Mouse (Mus musculus): ENCODE measurements around the gene Slfn14. TPM values are rescaled to one million over a fixed set of nuclear protein-coding genes. Genes with fewer than 3 reads are reported as not detected.
A peak's percentile ranks its signal among the peaks of the same experiment; 100 is the strongest.

Slfn14 gene
- polyA plus RNA-seq, 1 experiment from 2014 or later = 0.32 TPM

DNA sequence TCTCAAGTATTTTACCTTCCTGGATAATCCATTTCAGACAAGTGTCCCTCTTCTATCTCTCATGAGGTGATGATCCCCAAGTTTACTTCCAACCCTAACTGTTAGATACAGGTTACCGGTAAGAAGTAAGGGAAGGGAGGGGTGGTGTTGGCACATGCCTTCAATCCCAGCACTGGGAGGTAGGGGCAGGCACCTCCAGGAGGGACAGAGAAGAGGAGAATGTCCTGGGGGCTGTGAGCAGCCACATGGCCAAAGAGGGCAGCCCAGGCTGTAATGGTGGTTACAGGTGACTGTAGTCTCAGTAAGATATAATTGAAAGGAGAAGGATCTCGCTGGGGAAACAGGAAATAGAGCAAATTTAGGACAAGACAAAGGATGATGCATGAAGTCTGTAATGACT, 4.4 kb downstream of the Slfn14 start:
- Histone ChIP-seq H3K27ac (replicated peaks in 1 of 2; ENCODE audit: control insufficient read depth in 1 of 2, insufficient read depth in 1 of 2, low read depth in 2 of 2, low read length in 2 of 2) (no peak overlapping the region), H3K4me1 (ENCODE audit: control insufficient read depth in 2 of 2, insufficient read depth in 2 of 2, low read length in 2 of 2) (peaks cover 0 to 5% of the 10 kb centered on the region in 2 experiments; a peak in 1 of 4 replicates), H3K9me3 (ENCODE audit: control insufficient read depth, low read length) (no peaks in the 10 kb centered on the region), H3K4me3 (ENCODE audit: control insufficient read depth in 1 of 2, insufficient read depth in 1 of 2, low read depth in 1 of 2, low read length in 2 of 2) (no peak overlapping the region), H3K27me3 (ENCODE audit: control insufficient read depth, insufficient read depth, low read length) (no peaks in the 10 kb centered on the region), H3K9ac (ENCODE audit: low read length) (no peak overlapping the region), H3K36me3 (ENCODE audit: control insufficient read depth, insufficient read depth, low read length) (no peaks in the 10 kb centered on the region), H3K4me2 (ENCODE audit: low read length) (no peak overlapping the region)
- WGBS = 65% methylated on average over 2 of the region's 2 CpGs
- ATAC-seq (ENCODE audit: insufficient number of reproducible peaks, insufficient read depth, low FRiP score, low read depth) = no peak

DNA sequence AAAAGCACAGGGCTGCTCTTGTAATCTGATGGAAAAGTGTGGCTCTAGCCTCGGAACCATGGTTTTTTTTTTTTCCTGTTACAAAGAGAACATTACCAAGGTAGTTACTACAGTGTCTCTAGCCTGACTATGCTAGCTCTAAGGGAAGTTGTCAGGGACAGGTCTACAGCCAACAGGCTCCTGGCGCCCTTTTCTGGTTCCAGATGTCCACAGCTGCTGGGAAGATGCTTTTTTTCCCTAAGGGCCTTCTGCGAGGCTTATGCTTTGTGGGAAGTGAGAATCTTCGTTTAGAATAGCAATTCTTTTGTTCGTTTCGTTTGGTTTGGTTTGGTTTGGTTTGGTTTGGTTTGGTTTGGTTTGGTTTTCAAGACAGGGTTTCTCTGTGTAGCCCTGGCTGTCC, 6.8 kb downstream of the Slfn14 start:
- Histone ChIP-seq H3K4me3 (ENCODE audit: control insufficient read depth in 1 of 2, insufficient read depth in 1 of 2, low read depth in 1 of 2, low read length in 2 of 2) (no peak overlapping the region), H3K4me2 (ENCODE audit: low read length) (no peak overlapping the region), H3K4me1 (ENCODE audit: control insufficient read depth in 2 of 2, insufficient read depth in 2 of 2, low read length in 2 of 2) (peaks cover 0 to 3% of the 10 kb centered on the region in 2 experiments; a peak in 1 of 4 replicates), H3K27me3 (ENCODE audit: control insufficient read depth, insufficient read depth, low read length) (no peaks in the 10 kb centered on the region), H3K36me3 (ENCODE audit: control insufficient read depth, insufficient read depth, low read length) (no peaks in the 10 kb centered on the region), H3K27ac (replicated peaks in 1 of 2; ENCODE audit: control insufficient read depth in 1 of 2, insufficient read depth in 1 of 2, low read depth in 2 of 2, low read length in 2 of 2) (no peak overlapping the region), H3K9ac (ENCODE audit: low read length) (no peak overlapping the region), H3K9me3 (ENCODE audit: control insufficient read depth, low read length) (no peaks in the 10 kb centered on the region)
- no peak for ATAC-seq (ENCODE audit: insufficient number of reproducible peaks, insufficient read depth, low FRiP score, low read depth)
- 76% methylated on average over 6 of the region's 6 CpGs for WGBS

DNA sequence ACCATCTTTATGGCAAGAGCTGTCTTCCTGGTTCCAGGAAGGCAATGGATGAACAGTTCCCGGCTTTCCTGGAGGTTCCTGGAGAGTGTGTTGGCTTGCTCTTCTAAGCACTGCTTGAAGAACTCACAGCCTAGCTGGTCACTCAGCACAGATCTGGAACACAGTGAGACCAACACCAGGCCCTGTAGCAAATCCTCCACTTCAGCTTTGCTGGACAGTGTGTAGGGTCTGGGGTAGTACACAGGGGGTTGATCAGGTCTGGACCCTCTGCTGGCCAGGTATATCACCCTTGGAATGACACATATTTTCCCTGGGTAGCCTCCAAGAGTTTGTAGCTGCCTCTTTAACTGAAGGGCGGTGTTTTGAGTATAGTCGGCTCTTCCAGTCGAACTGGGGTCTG, 7.5 kb downstream of the Slfn14 start:
- Histone ChIP-seq H3K4me3 (ENCODE audit: control insufficient read depth in 1 of 2, insufficient read depth in 1 of 2, low read depth in 1 of 2, low read length in 2 of 2) (no peak overlapping the region), H3K4me1 (ENCODE audit: control insufficient read depth in 2 of 2, insufficient read depth in 2 of 2, low read length in 2 of 2) (peaks cover 0 to 3% of the 10 kb centered on the region in 2 experiments; a peak in 1 of 4 replicates), H3K4me2 (ENCODE audit: low read length) (no peak overlapping the region), H3K9me3 (ENCODE audit: control insufficient read depth, low read length) (no peaks in the 10 kb centered on the region), H3K9ac (ENCODE audit: low read length) (no peak overlapping the region), H3K36me3 (ENCODE audit: control insufficient read depth, insufficient read depth, low read length) (no peaks in the 10 kb centered on the region), H3K27ac (replicated peaks in 1 of 2; ENCODE audit: control insufficient read depth in 1 of 2, insufficient read depth in 1 of 2, low read depth in 2 of 2, low read length in 2 of 2) (no peak overlapping the region), H3K27me3 (ENCODE audit: control insufficient read depth, insufficient read depth, low read length) (no peaks in the 10 kb centered on the region)
- no peak for ATAC-seq (ENCODE audit: insufficient number of reproducible peaks, insufficient read depth, low FRiP score, low read depth)
- WGBS = 78% methylated on average over 4 of the region's 4 CpGs

DNA sequence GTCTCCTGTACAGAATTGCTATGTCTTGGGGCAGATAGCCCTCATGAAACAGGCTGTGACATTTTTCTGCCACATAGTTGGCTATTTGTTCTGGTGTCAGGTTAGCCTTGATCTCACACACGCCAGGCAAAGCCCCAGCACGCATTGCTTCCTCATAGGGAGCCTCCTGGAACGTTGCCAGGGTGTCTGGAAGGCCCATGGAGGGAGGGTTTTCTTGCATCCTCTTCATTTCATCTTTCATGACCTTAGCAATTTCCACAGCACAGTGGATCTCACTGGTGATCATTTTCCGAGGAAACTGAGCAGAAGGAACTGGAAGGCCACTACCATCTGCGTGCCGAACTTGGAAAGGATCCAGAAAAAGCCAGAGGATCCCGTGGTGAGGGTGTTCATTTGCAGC, 10.3 kb downstream of the Slfn14 start:
- peaks cover 0 to 3% of the 10 kb centered on the region in 2 experiments; a peak in 1 of 4 replicates for H3K4me1 ChIP-seq (ENCODE audit: control insufficient read depth in 2 of 2, insufficient read depth in 2 of 2, low read length in 2 of 2)
- no peak overlapping the region for H3K4me3 ChIP-seq (ENCODE audit: control insufficient read depth in 1 of 2, insufficient read depth in 1 of 2, low read depth in 1 of 2, low read length in 2 of 2)
- no peak overlapping the region for H3K27ac ChIP-seq (replicated peaks in 1 of 2; ENCODE audit: control insufficient read depth in 1 of 2, insufficient read depth in 1 of 2, low read depth in 2 of 2, low read length in 2 of 2)
- H3K4me2 ChIP-seq (ENCODE audit: low read length) = no peak overlapping the region
- no peak overlapping the region for H3K9ac ChIP-seq (ENCODE audit: low read length)
- no peaks in the 10 kb centered on the region for H3K27me3 ChIP-seq (ENCODE audit: control insufficient read depth, insufficient read depth, low read length)
- WGBS = 57% methylated on average over 7 of the region's 7 CpGs
- ATAC-seq (ENCODE audit: insufficient number of reproducible peaks, insufficient read depth, low FRiP score, low read depth) = no peak
- no peaks in the 10 kb centered on the region for H3K36me3 ChIP-seq (ENCODE audit: control insufficient read depth, insufficient read depth, low read length)
- H3K9me3 ChIP-seq (ENCODE audit: control insufficient read depth, low read length) = no peaks in the 10 kb centered on the region

DNA sequence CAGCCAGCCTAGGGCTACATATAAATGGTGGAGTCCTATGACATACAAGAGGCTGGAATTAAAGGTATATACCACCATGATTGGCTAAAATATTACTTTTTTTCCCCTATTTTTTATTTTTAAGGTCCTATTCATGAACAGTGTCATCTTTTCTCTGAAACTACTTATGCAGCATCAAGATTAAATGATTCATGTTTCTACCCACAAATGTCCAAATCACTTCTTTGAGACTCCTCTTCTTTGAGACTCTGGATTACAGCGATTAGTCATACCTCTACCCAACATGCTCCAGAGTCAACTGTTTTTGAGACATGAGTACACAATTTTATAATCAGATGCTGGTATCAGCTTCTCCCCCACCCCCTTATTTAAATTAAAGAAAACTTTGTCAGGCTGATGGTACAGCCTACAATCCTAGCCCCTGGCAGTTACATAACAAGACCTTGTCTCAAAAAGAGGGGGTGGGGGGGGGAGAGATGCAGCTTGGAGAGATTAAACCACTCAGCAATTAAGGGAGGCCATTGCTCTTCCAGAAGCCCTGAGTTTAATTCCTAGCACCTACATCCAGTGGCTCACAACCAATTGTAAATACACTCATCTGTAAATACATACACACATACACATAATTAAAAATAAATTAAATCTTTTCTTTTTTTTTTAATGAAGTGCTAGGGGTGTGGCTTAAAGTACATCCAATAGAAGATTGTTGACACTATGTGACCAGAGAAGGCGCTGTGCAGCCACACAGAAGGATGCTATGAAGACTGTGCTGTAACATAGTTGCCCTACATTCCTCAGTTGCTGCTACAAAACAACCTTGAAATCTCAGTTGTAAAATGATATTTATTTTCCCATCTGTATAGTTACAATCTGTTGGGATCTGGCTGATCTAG, 14.3 kb downstream of the Slfn14 start:
- Histone ChIP-seq H3K36me3 (ENCODE audit: control insufficient read depth, insufficient read depth, low read length) (no peaks in the 10 kb centered on the region), H3K4me1 (ENCODE audit: control insufficient read depth in 2 of 2, insufficient read depth in 2 of 2, low read length in 2 of 2) (no peaks in the 10 kb centered on the region), H3K4me3 (ENCODE audit: control insufficient read depth in 1 of 2, insufficient read depth in 1 of 2, low read depth in 1 of 2, low read length in 2 of 2) (peak overlapping the region in 1 of 2 experiments; percentile 61; a peak in 1 of 4 replicates), H3K9me3 (ENCODE audit: control insufficient read depth, low read length) (no peaks in the 10 kb centered on the region), H3K27ac (replicated peaks in 1 of 2; ENCODE audit: control insufficient read depth in 1 of 2, insufficient read depth in 1 of 2, low read depth in 2 of 2, low read length in 2 of 2) (peak overlapping the region in 1 of 2 experiments; percentile 78; a peak in 2 of 4 replicates), H3K9ac (ENCODE audit: low read length) (peak overlapping the region; percentile 21; the same call in 1 of the 2 replicates), H3K4me2 (ENCODE audit: low read length) (peak overlapping the region; percentile 66), H3K27me3 (ENCODE audit: control insufficient read depth, insufficient read depth, low read length) (no peaks in the 10 kb centered on the region)
- WGBS = 7% methylated on average over 2 of the region's 2 CpGs
- no peak for ATAC-seq (ENCODE audit: insufficient number of reproducible peaks, insufficient read depth, low FRiP score, low read depth)

DNA sequence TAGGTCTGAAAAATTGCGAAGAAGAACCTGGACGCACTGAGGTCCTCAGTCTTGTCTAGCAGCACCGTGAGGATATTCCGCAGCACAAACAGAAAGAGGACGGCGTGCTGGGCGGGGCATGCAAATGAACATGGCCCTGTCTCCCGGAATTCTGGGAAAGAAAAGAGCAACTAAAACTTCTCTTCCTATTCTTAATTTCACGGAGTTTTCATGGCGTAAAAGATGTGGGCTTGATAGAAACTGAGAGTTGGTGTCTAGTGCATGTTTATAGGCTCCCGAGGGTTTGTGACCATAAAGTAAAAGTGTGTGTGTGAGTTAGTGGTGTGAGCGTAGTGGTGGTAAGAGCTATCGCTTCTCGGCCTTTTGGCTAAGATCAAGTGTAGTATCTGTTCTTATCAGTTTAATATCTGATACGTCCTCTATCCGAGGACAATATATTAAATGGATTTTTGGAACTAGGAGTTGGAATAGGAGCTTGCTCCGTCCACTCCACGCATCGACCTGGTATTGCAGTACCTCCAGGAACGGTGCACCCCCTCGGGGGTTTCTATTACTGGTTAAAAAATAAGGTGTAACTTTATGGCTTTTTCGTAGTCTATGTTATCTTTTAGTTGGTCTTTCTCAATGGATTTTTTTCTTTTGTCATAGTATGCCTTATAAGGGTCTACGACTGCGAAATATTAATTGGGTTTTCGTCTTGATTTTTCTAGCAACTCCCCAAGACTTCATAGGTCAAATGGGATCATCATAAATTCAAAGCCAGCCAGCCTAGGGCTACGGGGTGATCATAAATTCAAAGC, 15.2 kb downstream of the Slfn14 start:
- Histone ChIP-seq H3K27me3 (ENCODE audit: control insufficient read depth, insufficient read depth, low read length) (no peaks in the 10 kb centered on the region), H3K4me1 (ENCODE audit: control insufficient read depth in 2 of 2, insufficient read depth in 2 of 2, low read length in 2 of 2) (no peaks in the 10 kb centered on the region), H3K9me3 (ENCODE audit: control insufficient read depth, low read length) (no peaks in the 10 kb centered on the region), H3K36me3 (ENCODE audit: control insufficient read depth, insufficient read depth, low read length) (no peaks in the 10 kb centered on the region), H3K4me2 (ENCODE audit: low read length) (peak overlapping the region; percentile 66), H3K4me3 (ENCODE audit: control insufficient read depth in 1 of 2, insufficient read depth in 1 of 2, low read depth in 1 of 2, low read length in 2 of 2) (peak overlapping the region; percentile 57 to 61), H3K9ac (ENCODE audit: low read length) (peak overlapping the region; percentile 82), H3K27ac (replicated peaks in 1 of 2; ENCODE audit: control insufficient read depth in 1 of 2, insufficient read depth in 1 of 2, low read depth in 2 of 2, low read length in 2 of 2) (peak overlapping the region; percentile 78 to 81)
- ATAC-seq (ENCODE audit: insufficient number of reproducible peaks, insufficient read depth, low FRiP score, low read depth) = peak; percentile 65
- WGBS = under 1% methylated on average over 25 of the region's 26 CpGs

DNA sequence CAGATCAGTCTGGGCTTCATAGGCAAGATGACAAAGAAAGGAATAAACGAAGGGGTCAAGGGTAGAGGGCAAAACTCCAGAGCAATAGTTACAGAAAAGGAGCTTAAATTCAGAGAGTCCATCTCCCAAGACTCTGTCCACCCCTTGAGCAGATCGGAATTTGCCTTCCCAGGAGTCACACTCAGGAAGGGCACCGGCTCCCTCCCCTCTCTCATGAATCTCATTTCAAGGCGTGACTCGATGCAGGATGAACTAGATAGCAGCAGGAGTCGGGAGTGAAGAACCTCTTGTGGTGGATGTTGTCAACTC, 15.7 kb downstream of the Slfn14 start:
- 3% methylated on average over 6 of the region's 6 CpGs for WGBS
- no peaks in the 10 kb centered on the region for H3K27me3 ChIP-seq (ENCODE audit: control insufficient read depth, insufficient read depth, low read length)
- peak overlapping the region; percentile 57 to 61 for H3K4me3 ChIP-seq (ENCODE audit: control insufficient read depth in 1 of 2, insufficient read depth in 1 of 2, low read depth in 1 of 2, low read length in 2 of 2)
- no peaks in the 10 kb centered on the region for H3K36me3 ChIP-seq (ENCODE audit: control insufficient read depth, insufficient read depth, low read length)
- no peaks in the 10 kb centered on the region for H3K4me1 ChIP-seq (ENCODE audit: control insufficient read depth in 2 of 2, insufficient read depth in 2 of 2, low read length in 2 of 2)
- peak overlapping the region; percentile 82 for H3K9ac ChIP-seq (ENCODE audit: low read length)
- peak overlapping the region; percentile 78 to 81; a peak in 3 of 4 replicates for H3K27ac ChIP-seq (replicated peaks in 1 of 2; ENCODE audit: control insufficient read depth in 1 of 2, insufficient read depth in 1 of 2, low read depth in 2 of 2, low read length in 2 of 2)
- H3K4me2 ChIP-seq (ENCODE audit: low read length) = peak overlapping the region; percentile 66
- peak; percentile 22; the same call in 1 of the 2 replicates for ATAC-seq (ENCODE audit: insufficient number of reproducible peaks, insufficient read depth, low FRiP score, low read depth)
- no peaks in the 10 kb centered on the region for H3K9me3 ChIP-seq (ENCODE audit: control insufficient read depth, low read length)
